Mouse (Mus musculus): ENCODE data around the gene Gng12.
"Not testable (repeated sequence)": the region's sequence is repeated elsewhere in the genome, so short reads cannot be mapped to it uniquely, and the experiment has no call there.

The Gng12 gene

GRCm38 (mm10) chr6:66989518-66989917 is 93.3 kb downstream of the Gng12 start:
- in situ Hi-C loops (cut with MboI, MseI) = no loop called here

- in situ Hi-C loops (cut with MboI, MseI) = no loop called here
Observed at GRCm38 (mm10) chr6:66992232-66992631, 96.0 kb downstream of the Gng12 start.

GRCm38 (mm10) chr6:66992786-66993185 is 96.6 kb downstream of the Gng12 start:
- in situ Hi-C loops (cut with MboI, MseI) = no loop called here

DNA sequence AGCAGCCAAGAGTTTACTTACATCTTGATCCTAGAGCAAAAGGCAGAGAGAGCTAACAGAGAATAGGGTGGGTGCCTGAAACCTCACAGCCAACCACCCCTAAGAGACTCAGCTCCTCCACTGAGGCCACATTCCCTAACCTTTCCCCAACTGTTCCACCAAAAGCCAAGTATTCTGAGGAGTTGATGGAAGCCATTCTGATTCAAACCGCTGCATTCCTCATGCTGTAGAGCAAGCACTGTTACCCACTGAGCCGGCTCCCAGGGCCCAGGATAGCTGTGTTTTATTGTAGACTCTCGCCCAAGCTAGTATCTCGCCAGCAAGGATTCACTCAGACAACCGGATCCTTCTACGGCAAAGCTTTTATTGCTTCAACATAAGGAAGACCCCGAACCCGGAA is 98.8 kb downstream of the Gng12 start:
- in situ Hi-C loops (cut with MboI, MseI) = no loop called here

GRCm38 (mm10) chr6:66995825-66996224 is 99.6 kb downstream of the Gng12 start:
- in situ Hi-C loops (cut with MboI, MseI) = no loop called here

DNA sequence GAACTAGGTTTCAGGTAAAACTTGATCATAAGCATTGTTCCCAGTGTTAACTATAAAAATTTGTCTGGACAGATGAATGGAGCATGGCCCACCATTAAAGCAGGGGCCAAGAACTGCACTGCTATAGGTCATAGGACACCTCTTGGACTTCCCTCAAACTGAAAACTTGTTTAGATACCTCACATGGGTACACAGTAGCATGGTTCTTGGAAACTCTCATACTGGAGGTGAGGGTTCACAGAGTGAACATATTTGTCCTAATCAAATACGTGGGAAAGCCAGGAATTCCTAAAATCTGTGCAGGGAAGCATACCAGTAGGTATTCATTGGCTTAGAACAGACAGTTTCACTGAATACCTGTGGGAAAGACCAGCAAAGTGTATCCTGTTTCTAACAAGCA is 100.1 kb downstream of the Gng12 start:
- in situ Hi-C loops (cut with MboI, MseI) = no loop called here

DNA sequence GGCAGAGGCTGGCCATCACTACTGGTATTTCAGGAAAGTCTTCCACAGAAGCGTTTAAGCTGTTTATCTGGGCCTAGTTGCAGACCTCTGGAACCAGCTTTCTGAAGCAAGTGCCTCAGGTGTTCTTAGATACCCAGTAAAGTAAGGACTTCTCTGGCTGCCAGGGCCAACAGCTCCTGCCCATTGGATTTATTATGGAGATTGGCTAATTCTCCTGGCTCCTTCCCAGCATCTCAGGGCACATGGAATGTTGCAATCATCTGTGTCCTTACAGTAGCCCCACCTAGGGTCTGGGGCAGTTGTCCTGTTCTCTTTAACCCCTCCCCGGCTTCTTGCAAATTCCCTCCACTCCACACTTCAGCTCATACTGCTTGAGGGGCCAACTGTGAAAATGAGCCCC is 102.4 kb downstream of the Gng12 start:
- in situ Hi-C loops (cut with MboI, MseI) = no loop called here

- in situ Hi-C loops (cut with MboI, MseI) = no loop called here
Observed at GRCm38 (mm10) chr6:66999800-67000199, 103.6 kb downstream of the Gng12 start.

- in situ Hi-C loops (cut with MboI, MseI) = no loop called here
Observed at GRCm38 (mm10) chr6:67009888-67010287, 113.7 kb downstream of the Gng12 start.

DNA sequence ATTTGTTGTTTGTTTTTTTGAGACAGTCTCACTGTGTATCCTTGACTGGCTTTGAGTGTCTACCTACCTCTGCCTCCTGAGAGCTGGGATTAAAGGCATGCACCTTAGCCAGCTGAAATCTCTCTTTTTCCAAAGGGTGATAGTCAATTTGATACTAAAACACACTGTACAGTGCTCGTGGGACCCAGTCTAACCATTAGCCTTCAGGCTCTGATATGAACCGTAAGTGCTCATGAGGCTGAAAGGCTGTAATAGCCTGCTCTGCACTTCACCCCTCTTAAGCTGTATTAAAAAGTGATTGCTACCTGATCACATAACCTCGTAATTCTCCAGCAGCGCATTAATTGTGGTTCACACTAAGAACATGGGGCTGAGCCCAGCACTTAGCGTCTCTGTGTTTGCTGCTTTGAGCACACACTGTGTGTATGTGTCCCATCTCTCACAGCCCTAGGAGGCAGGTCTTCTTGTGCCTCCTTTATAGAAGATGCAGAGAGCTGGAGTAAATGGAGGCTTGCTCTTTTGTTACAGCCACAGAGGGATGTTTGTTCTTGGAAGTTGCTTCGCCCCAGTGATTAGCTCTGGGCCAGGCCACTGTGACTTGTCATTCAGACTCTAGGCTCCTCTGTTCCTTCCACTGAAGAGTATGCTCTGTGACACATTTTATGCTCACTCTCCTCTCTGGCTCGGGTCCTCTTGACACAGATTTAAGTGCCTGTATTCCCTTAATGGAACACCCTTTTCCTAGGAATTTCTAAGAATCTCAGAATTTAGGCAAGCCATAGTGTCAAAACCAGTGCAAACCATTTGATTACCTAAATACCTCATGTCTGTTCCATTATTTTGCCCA is 114.4 kb downstream of the Gng12 start:
- in situ Hi-C loops (cut with MboI, MseI) = no loop called here

DNA sequence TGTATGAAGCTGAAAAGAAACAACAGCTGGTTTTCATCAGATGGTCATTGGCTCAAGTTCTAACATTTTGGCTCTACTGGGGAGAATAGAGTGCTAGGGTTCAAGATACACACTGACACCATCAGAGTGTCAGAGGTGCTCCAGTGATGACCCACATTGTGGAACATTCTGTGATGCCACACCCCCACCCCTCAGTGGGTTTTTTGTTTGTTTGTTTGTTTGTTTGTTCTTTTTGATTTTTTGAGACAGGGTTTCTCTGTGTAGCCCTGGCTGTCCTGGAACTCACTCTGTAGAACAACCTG is 115.0 kb downstream of the Gng12 start:
- in situ Hi-C loops (cut with MboI, MseI) = no loop called here

DNA sequence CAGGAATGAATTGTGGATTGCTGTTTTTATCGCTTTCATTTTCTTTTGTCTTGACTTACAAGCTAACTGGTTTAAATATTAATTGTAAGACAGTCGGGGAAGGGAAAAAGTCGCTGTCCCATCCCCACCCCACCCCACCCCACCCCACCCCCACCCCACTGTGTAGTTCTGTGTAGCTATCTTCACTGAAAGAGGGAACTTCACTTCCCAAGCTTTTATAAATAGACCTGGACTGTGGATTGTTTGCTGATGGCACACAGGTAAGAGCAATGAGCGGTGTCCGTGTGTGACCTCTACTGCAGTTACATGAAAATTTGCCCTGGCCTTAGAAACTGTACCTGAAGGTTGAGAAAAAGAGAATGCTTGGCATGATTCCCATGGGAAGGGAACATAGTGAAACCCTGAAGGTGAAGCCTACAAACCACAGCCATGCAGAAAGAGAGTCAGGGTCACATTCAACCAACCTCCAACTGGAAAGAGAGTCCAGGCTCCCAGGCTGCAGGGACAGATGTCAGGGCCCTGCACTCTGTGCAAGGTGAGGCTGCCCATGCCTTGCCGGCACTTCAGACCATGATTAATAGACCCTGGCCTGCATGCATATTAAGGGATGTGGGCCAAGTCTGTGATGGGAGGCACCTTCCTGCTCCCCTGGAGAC is 117.2 kb downstream of the Gng12 start:
- in situ Hi-C loops (cut with MboI, MseI) = no loop called here

DNA sequence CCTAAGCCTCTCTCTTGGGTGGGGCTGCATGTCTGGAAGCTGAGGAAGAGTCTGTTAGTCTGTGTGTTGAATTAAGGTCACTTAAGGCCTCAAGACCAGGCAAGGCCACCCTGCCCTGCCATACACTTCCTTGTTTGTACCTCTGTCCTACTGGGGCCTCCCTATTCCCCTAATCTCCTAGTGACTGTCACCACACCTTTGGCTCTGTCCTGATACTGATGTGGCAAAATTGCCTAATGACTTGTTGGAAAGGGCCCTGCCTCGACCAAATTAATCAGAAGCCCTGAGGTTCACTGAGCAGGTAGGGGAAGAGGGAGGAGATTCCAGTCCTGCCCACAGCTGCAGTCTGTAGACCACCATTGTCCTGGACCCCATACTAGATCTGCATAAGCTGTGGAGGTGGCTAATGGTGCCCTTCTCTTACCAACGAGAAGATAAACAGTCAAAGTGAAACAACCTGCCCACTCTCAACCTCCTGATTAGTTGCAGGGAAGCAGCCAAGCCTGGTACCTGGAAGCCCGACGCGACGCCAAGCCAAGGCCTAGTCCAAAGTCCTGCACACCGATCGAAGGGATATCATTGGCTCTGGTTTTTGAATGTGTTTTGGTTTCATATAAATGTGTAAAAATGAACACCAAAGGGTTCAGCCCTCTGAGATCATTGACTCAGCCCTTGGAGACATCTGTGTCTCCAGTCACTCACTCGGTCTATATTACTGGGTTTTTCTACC is 117.9 kb downstream of the Gng12 start:
- in situ Hi-C loops (cut with MboI, MseI) = no loop called here

DNA sequence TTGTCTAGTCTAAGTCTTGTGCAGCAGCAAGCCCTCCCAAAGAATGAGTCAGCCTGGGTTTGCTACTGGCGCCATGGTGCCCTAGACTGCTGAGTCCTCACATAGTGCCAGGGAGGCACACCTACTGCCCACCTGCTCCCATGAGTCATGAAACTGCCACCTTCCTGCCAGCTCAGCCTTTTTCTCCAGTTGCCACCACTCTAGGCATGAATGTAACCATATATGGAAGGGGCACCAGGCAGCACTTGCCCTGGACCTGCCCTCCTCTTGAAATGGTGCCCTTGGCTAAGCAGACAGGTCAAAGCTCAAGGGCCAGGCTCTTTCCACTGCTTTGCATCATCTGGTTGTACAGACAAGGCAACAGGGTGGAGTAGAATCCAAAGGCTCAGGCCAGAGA is 118.5 kb downstream of the Gng12 start:
- in situ Hi-C loops (cut with MboI, MseI) = no loop called here

- in situ Hi-C loops (cut with MboI, MseI) = no loop called here
Observed at GRCm38 (mm10) chr6:67015739-67016519, 119.7 kb downstream of the Gng12 start.

DNA sequence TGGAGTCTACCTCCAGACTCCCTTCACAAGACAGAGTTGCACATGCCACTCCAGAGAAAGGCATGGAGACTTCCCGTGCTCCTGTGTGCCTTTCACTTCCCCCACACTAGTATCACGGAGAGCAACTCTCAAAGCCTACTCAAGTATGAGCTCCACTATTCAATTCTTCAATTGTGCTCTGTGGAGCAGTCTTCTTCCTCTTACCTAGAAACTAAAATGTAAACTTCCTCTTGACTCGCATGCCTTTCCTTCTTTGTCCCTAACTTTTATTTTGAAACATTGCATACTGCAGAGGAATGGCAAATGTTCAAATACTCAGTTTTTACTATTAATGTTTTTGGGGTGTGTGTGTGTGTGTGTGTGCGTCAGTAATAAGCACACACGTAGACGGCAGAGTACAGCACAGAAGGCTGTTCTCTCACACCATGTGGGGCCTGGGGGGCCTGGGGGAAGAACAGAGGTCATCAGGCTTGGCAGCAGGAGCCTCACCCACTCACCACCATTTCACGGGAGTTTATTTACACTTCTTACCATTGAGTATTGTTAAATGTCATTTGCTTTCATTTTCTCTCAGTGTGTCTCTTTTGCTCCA is 120.4 kb downstream of the Gng12 start:
- in situ Hi-C loops (cut with MboI, MseI) = no loop called here

DNA sequence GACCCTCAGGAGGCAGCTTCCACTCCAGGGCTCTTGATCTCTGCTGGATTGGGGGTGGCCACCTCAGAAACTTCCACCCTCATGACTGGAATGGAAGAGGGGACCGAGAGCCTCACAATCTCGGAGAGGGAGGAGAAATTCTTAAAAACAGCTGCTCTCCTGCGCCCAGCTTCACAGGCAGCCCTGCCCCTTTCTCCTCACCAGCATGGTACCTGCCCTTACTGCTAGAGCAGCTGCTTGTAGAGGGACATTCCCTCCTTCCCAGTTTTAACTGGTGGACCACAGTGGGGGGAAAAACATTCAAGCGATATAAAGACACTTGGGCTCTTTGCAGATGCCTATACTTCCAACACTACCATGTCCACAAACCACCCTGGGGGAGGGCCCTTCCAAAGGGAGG is 122.2 kb downstream of the Gng12 start:
- in situ Hi-C loops (cut with MboI, MseI) = no loop called here

DNA sequence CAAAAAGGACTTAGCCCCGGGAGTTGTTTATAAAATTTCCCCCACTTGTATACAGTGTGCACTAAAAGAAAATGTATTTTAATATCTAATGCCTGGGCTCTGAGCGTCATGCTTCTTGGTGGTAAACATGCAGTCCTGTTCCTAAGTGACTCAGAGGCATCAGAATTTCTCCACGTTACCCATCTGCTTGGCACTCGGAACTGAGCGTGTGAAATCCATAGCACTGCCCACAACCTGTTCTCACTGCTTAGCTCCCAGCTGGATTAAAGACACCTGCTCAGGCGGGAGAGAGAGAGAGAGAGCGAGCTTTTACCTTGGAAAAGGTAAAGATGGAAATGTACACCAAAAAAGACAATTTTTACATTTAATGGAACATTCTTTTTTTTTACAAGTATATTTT is 122.8 kb downstream of the Gng12 start:
- in situ Hi-C loops (cut with MboI, MseI) = not testable (repeated sequence)

DNA sequence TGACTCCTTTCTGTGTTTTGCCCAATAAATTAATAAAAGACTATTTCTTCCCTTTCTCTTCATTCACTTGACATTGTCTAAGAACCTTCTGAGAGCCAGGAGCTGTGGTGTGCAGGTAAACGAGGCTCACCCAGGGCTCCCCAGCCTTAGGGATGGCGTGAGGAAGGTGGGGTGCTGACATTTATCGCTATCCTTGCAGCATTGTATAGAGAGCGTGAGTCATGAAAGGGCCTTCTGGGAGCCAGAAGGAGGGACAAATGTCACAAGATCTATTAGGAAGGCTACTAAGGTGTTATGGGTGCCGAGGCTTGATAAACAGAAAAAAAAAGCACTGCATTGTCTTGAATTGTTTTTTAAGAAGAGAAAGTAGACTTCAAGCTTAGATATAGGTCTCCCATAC is 125.1 kb downstream of the Gng12 start:
- in situ Hi-C loops (cut with MboI, MseI) = no loop called here

GRCm38 (mm10) chr6:67023729-67024128 is 127.5 kb downstream of the Gng12 start:
- in situ Hi-C loops (cut with MboI, MseI) = no loop called here

DNA sequence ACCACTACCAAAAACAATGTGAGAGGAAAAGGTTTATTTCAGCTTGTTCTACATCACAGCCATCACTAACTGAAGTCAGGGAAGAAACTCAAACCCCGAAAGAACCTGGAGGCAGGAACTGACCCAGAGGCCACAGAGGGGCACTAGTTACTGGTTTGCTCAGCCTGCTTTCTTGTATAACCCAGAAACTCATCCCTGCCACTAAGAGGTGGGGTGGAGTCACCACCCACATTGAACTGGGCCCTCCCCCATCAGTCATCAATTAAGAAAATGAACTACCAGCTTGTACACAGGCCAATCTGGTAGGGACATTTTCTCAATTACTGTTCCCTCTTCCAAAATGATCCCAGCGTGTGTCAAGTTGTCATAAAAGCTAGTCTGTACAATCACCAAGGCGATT is 130.5 kb downstream of the Gng12 start:
- in situ Hi-C loops (cut with MboI, MseI) = no loop called here
